Mouse (Mus musculus): ENCODE data around the gene Kiss1r. TPM values are rescaled to one million over a fixed set of nuclear protein-coding genes. Genes with fewer than 3 reads are reported as not detected.
"Not testable (repeated sequence)": the region's sequence is repeated elsewhere in the genome, so short reads cannot be mapped to it uniquely, and the experiment has no call there.

Gene Kiss1r
- total RNA-seq, 2 experiments from 2014 or later: 5.6 to 7.1 TPM

DNA sequence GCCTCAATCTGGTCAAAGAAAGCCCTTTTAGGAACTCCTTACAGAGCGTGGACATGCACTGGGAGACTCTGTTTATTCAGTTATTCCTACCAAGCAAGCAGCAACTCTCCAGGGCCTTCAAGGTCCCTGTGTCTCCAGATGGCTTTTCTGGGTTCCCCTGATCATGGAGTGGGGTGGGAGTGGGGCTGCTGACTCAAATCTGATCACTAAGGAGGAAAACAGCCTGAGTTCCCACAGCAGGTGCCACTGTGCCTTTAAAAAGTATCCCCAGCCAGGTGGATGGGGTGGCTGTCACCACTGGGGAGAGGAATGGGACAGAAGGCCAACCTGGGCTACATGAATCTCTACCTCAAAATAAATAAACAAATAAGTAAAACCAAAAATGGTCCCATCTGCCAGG, 26.2 kb downstream of the Kiss1r start:
- no peak overlapping the region for H3K4me3 ChIP-seq
- H3K27ac ChIP-seq: no peak overlapping the region
- DNase-seq (ENCODE audit: low spot score in 2 of 2): no peak
- no peak for TF ChIP-seq CTCF (conservative IDR thresholded peaks at IDR 0.05)

DNA sequence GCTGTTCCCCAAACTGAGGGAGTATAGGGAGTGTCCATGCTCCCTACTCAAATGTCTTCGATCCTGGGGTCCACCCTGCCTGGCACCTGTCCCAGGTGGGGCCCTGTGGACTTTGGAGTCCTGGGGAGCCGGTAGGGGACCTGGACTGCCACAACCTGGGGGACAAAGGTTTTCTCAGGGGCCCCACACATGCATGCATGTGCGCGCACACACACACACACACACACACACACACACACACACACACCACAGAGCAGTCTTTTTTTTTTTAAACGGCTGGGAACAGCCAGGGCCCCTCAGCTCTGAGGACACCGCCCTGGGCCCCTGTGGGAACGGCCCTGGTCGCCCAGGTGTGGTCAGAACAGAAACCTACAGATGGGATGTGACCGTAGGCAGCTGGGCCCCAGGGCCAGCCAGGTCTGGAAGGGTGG, 26.7 kb downstream of the Kiss1r start:
- no peak for TF ChIP-seq CTCF (conservative IDR thresholded peaks at IDR 0.05)
- no peak overlapping the region for H3K4me3 ChIP-seq
- no peak for DNase-seq (ENCODE audit: low spot score in 2 of 2)
- no peak overlapping the region for H3K27ac ChIP-seq

- TF ChIP-seq CTCF (conservative IDR thresholded peaks at IDR 0.05): no peak
- no peak for DNase-seq (ENCODE audit: low spot score in 2 of 2)
- H3K27ac ChIP-seq: no peak overlapping the region
- no peak overlapping the region for H3K4me3 ChIP-seq
Measured at GRCm38 (mm10) chr10:79945507-79946234, 28.9 kb downstream of the Kiss1r start.

DNA sequence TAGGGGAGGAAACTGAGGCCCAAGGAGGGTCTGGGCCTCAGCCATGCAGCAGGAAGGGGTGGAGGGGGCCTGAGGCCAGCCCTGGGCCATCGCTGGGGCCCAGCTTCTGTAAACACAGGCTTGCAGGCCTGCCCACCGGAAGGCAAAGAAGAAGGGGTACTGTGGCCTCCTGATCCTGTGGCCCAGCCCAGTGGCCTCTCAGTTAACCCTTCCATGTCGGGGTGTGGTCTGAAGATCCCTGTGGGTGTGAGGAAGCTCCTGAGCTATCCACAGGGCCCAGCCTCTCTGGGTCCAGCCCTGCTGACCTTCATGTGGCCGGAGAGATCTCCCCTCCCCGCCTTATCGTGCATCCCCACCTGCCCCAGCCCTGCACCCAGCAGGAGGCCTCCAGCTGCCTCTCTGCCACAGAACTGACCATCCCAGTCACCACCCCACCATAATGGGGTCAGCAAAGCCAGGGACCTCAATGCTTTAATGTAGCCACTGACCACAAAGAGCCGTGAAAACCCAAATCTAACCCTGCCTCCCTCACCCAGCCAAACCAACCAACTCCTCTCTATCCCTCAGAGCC, 30.1 kb downstream of the Kiss1r start:
- no peak for DNase-seq (ENCODE audit: low spot score in 2 of 2)
- Histone ChIP-seq H3K4me3 (no peak overlapping the region), H3K27ac (no peak overlapping the region)
- TF ChIP-seq CTCF (conservative IDR thresholded peaks at IDR 0.05): no peak

GRCm38 (mm10) chr10:79947502-79947901, 30.7 kb downstream of the Kiss1r start:
- H3K4me3 ChIP-seq: no peak overlapping the region
- no peak for TF ChIP-seq CTCF (conservative IDR thresholded peaks at IDR 0.05)
- H3K27ac ChIP-seq: no peak overlapping the region
- no peak for DNase-seq (ENCODE audit: low spot score in 2 of 2)

DNA sequence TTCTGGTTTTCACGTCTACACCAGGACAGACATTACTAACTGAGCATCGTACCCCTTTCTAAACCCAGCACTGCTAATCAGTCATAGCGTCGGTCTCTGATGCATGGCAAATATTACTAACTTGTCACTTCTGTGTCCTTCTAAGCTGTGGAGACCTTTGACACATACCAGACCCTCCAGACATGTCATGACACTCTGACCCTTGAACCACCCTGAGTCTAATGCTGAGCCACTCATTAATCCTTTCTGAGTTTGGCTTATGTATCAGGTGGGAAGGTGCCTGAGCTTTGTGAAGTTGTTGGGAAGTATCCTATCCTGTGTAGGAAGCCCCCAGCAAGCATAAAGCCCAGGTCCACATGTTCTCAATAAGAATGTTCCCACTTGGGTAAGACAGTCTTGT, 33.1 kb downstream of the Kiss1r start:
- no peak for DNase-seq (ENCODE audit: low spot score in 2 of 2)
- no peak for TF ChIP-seq CTCF (conservative IDR thresholded peaks at IDR 0.05)
- Histone ChIP-seq H3K27ac (no peak overlapping the region), H3K4me3 (no peak overlapping the region)

DNA sequence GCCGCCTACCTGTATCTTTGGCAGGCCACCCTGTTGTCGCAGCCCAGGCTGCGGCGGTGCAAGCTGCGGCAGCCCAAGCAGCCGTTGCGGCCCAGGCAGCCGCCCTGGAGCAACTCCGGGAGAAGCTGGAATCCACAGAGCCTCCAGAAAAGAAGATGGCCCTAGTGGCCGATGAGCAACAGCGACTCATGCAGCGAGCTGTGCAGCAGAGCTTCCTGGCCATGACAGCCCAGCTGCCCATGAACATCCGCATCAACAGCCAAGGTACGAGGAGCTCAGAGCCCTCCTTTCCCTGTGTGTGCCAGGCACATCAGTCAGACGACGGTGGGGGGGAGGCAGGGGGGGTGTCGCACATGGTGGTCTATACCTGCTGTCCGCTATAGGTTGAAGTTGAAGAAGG, 33.9 kb downstream of the Kiss1r start:
- no peak for DNase-seq (ENCODE audit: low spot score in 2 of 2)
- TF ChIP-seq CTCF (conservative IDR thresholded peaks at IDR 0.05): no peak
- no peak overlapping the region for H3K27ac ChIP-seq
- no peak overlapping the region for H3K4me3 ChIP-seq

- no peak overlapping the region for H3K4me3 ChIP-seq
- DNase-seq (ENCODE audit: low spot score in 2 of 2): peak in 1 of 2 experiments; percentile 49
- TF ChIP-seq CTCF (conservative IDR thresholded peaks at IDR 0.05): peak; percentile 87
- H3K27ac ChIP-seq: no peak overlapping the region
Measured at GRCm38 (mm10) chr10:79953946-79954345, 37.2 kb downstream of the Kiss1r start.

GRCm38 (mm10) chr10:79955691-79956090, 38.9 kb downstream of the Kiss1r start:
- Histone ChIP-seq H3K4me3 (no peak overlapping the region), H3K27ac (no peak overlapping the region)
- DNase-seq (ENCODE audit: low spot score in 2 of 2): no peak
- no peak for TF ChIP-seq CTCF (conservative IDR thresholded peaks at IDR 0.05)

GRCm38 (mm10) chr10:79956643-79957154, 39.9 kb downstream of the Kiss1r start:
- DNase-seq (ENCODE audit: low spot score in 2 of 2): no peak
- TF ChIP-seq CTCF (conservative IDR thresholded peaks at IDR 0.05): no peak

DNA sequence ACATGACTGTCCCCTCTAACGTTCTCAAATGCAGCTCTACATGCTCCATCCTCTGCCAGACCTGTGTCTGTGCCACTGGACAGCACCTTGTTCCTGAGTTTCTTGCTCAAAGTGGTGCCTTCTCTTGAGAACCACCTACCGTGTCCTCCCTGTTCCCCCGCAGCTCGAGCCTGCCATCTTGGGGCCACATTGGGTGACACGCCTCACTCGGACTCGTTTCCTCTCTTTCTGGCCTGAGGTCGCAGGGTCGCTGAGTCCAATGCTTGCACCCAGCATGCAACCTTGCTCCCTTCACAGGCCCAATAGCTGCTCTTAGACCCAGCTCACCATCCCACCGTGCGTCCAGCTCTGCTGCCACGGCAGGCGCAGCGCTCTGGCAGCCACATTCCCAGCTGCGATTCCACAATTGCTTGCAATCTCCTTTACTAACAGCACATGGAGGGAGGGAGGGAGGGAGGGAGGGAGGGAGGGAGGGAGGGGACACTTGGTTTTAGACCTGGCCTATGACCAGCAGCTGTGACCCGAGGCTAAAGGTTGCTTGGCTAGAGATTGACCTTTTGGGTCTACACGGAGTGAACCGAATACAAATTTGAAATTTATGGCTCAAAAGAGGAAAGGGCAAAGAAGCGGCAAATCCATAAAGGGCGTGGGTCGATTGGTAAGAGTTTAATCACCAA, 41.5 kb downstream of the Kiss1r start:
- peak; percentile 61 to 76 for DNase-seq (ENCODE audit: low spot score in 2 of 2)
- Histone ChIP-seq H3K4me3 (no peak overlapping the region), H3K27ac (no peak overlapping the region)
- TF ChIP-seq CTCF (conservative IDR thresholded peaks at IDR 0.05): peak; percentile 96

More at GRCm38 (mm10) chr10:79956643-79957154, 39.9 kb downstream of the Kiss1r start:
- Histone ChIP-seq H3K4me3 (no peak overlapping the region), H3K27ac (no peak overlapping the region)

DNA sequence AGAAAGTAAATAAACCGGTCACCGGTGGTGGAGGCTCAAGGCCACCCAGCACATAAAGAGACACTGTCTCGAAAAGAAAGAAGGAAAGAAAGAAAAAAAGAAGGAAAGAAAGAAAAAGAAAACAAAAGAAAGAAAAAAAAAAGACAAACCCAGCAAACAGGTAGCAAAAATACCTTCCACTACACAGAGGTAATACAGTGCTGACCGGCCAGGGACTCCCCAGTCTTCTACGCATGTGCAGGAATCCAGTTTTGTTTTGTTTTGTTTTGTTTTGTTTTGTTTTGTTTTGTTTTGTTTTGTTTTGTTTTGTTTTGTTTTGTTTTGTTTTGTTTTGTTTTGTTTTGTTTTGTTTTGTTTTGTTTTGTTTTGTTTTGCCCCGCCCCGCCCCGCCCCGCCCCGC, 42.6 kb downstream of the Kiss1r start:
- H3K4me3 ChIP-seq: peak overlapping the region; percentile 3; the same call in 1 of the 2 replicates
- not testable (repeated sequence) for H3K27ac ChIP-seq; DNase-seq (ENCODE audit: low spot score in 2 of 2)

DNA sequence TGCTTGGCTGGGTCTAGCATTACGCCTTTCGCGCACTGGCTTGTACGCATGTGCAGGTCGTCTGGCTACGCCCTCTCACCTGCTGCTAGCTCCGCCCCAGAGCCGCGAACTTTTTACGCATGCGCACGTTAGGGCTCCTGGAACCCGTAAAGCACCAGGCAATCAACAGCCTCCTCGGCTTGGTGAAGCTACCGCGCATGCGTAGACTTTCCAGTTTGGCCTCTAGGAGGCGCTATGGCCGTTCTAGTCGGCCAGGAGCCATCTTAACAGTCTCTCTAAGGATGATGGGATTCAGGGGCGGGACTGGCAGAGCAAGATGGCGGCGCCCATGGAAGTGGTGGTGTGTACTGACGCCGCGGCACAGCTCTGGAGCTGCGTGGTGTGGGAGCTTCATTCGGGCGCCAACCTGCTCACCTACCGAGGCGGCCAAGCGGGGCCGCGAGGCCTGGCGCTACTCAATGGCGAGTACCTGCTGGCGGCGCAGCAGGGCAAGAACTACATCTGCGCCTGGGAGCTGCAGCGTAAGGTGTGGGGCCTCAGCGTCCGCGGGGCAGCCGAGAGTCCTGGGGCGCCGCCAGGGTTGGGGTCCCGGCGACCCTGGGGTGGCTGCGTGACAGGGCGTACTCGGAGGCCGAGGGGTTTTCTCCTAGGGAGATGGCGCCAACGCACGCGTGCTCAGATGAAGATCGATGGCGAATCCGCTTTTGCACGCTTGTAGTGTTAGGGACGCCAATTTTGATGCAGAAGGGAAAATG, 43.3 kb downstream of the Kiss1r start, which contains the start of gene Wdr18:
Gene Wdr18, plus strand, starts transcription at position 306 of the 755 bp plus-strand sequence.
- Histone ChIP-seq H3K27ac (peak within 1 kb of the TSS; percentile 89), H3K4me3 (peak within 1 kb of the TSS; percentile 99)
- DNase-seq (ENCODE audit: low spot score in 2 of 2): peak; percentile 100
- TF ChIP-seq CTCF (conservative IDR thresholded peaks at IDR 0.05): peak; percentile 93

Data from layer of hippocampus, adult 2 months (tissue).